ENCODE assay signal across 24 mouse cellular contexts in the genomic region with DNA sequence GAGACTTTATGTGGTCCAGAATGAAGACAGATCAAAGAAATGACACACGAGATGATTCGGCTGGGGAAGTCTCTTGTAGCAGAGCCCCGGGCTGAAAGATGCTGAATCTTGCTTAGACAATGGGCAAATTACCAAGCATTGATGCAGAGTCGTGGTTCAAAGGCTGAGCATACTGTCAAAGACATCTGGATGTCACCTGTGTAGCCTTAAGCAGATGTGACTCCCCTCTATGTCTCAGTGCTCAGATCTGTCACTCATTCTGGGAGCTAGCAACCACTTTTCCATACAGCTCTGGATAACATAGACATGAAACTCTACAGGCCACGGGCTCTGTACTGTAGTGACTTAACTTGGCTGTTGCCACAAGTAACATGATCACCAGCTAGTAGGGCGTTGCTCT.
A peak's percentile ranks its signal among the peaks of the same experiment; 100 is the strongest.
DNase-seq lines count a peak whose midpoint lies in the region; ATAC-seq and TF ChIP-seq lines count a peak whose summit lies in the region.
"Had no signal": no experiment of that assay in that cellular context is flagged by ENCODE, and none has a peak within 500 bp of the region (broad histone marks: within the 10 kb centered on the region; RNA-seq: fewer than 3 reads in every experiment).

No protein-coding gene starts in this region.

- H3K4me3 ChIP-seq in midbrain, embryonic 12.5 days: no peak overlapping the region
- H3K4me3 ChIP-seq in midbrain, embryonic 10.5 days: no peak overlapping the region
- no peak overlapping the region for H3K4me3 ChIP-seq in midbrain, embryonic 14.5 days (replicated peaks; ENCODE audit: low read depth, low read length)
- H3K4me3 ChIP-seq in midbrain, postnatal 0 days (ENCODE audit: low read depth, low read length): no peak overlapping the region
- H3K4me3 ChIP-seq: embryonic facial prominence, embryonic 15.5 days; gastrocnemius, adult 2 months; hindbrain, embryonic 10.5 days; hindbrain, embryonic 13.5 days had no signal

- 63% methylated on average over 6 of the region's 6 CpGs for WGBS in midbrain, embryonic 12.5 days
- WGBS in midbrain, embryonic 10.5 days: 77% methylated on average over 6 of the region's 6 CpGs
- WGBS in midbrain, embryonic 14.5 days: 52% methylated on average over 6 of the region's 6 CpGs
- WGBS in midbrain, postnatal 0 days: 49% methylated on average over 6 of the region's 6 CpGs

- no peaks in the 10 kb centered on the region for H3K36me3 ChIP-seq in midbrain, embryonic 12.5 days
- H3K36me3 ChIP-seq in midbrain, embryonic 10.5 days: no peaks in the 10 kb centered on the region
- peaks cover 5% of the 10 kb centered on the region; the same call in 1 of the 2 replicates for H3K36me3 ChIP-seq in midbrain, embryonic 14.5 days (ENCODE audit: control insufficient read depth, insufficient read depth, low read length)
- no peaks in the 10 kb centered on the region for H3K36me3 ChIP-seq in midbrain, postnatal 0 days (ENCODE audit: insufficient read depth, low read length)
- H3K36me3 ChIP-seq: embryonic facial prominence, embryonic 15.5 days; hindbrain, embryonic 10.5 days; hindbrain, embryonic 13.5 days had no signal

- no peak for TF ChIP-seq POLR2A in brain, embryonic 14.5 days (IDR thresholded peaks at IDR 0.05; ENCODE audit: borderline replicate concordance, extremely low read depth, insufficient read depth, insufficient read length, poor library complexity, severe bottlenecking)

- H3K27me3 ChIP-seq in midbrain, embryonic 12.5 days: no peaks in the 10 kb centered on the region
- no peaks in the 10 kb centered on the region for H3K27me3 ChIP-seq in midbrain, embryonic 10.5 days (ENCODE audit: low read depth, poor library complexity, severe bottlenecking)
- H3K27me3 ChIP-seq in midbrain, embryonic 14.5 days (ENCODE audit: control insufficient read depth, insufficient read depth, low read length): no peaks in the 10 kb centered on the region
- no peaks in the 10 kb centered on the region for H3K27me3 ChIP-seq in midbrain, postnatal 0 days (ENCODE audit: insufficient read depth, low read length)
- H3K27me3 ChIP-seq: embryonic facial prominence, embryonic 15.5 days; hindbrain, embryonic 13.5 days had no signal

- DNase-seq in midbrain, embryonic 10.5 days (ENCODE audit: low spot score): no peak
- DNase-seq in brain, embryonic 14.5 days (ENCODE audit: low read depth): peak; percentile 45
- peak; percentile 52 for DNase-seq in midbrain, embryonic 14.5 days
- no peak for DNase-seq in midbrain, postnatal 0 days (ENCODE audit: low spot score)
- DNase-seq in heart, postnatal 4 days: no peak
- DNase-seq: adrenal gland, adult 2 months; adrenal gland, postnatal 14 days; cerebellum, adult 11-12 months; cerebellum, adult 8-10 months; cerebellum, postnatal 10 days; cerebellum, postnatal 36 days; embryo, embryonic 11 days; forebrain, postnatal 0 days; gastrocnemius, adult 2 months; gastrocnemius, postnatal 14 days; heart, adult 11 months had no signal

- H3K9ac ChIP-seq in midbrain, embryonic 12.5 days (replicated peaks): no peak overlapping the region
- H3K9ac ChIP-seq in midbrain, embryonic 14.5 days (replicated peaks; ENCODE audit: low read length): no peak overlapping the region
- H3K9ac ChIP-seq in midbrain, postnatal 0 days (replicated peaks; ENCODE audit: low read length, poor library complexity, severe bottlenecking): no peak overlapping the region
- H3K9ac ChIP-seq: embryonic facial prominence, embryonic 15.5 days; forebrain, postnatal 0 days; hindbrain, embryonic 13.5 days had no signal

- no peaks in the 10 kb centered on the region for H3K9me3 ChIP-seq in midbrain, embryonic 12.5 days
- H3K9me3 ChIP-seq in midbrain, embryonic 10.5 days (replicated peaks): no peaks in the 10 kb centered on the region
- H3K9me3 ChIP-seq in midbrain, embryonic 14.5 days (ENCODE audit: control insufficient read depth, low read length): no peaks in the 10 kb centered on the region
- no peaks in the 10 kb centered on the region for H3K9me3 ChIP-seq in midbrain, postnatal 0 days (ENCODE audit: low read length)
- H3K9me3 ChIP-seq: embryonic facial prominence, embryonic 15.5 days; hindbrain, embryonic 10.5 days; hindbrain, embryonic 13.5 days had no signal

- ATAC-seq in midbrain, embryonic 12.5 days (ENCODE audit: low FRiP score, low read depth): 0 out of 2 replicates have a peak, but pooled peaks have one; percentile 23
- peak; percentile 53; the same call in 1 of the 2 replicates for ATAC-seq in midbrain, embryonic 14.5 days (ENCODE audit: low FRiP score, low TSS enrichment)
- ATAC-seq in midbrain, postnatal 0 days (ENCODE audit: low FRiP score): peak; percentile 67; the same call in 1 of the 2 replicates
- ATAC-seq: CD4-positive, CD25-positive, alpha-beta regulatory T cell, adult 4 months; forebrain, embryonic 14.5 days; forebrain, postnatal 0 days; hindbrain, embryonic 16.5 days had no signal

- no peak overlapping the region for H3K27ac ChIP-seq in midbrain, embryonic 12.5 days (replicated peaks)
- no peak overlapping the region for H3K27ac ChIP-seq in midbrain, embryonic 10.5 days (replicated peaks)
- no peak overlapping the region for H3K27ac ChIP-seq in midbrain, embryonic 14.5 days (replicated peaks; ENCODE audit: low read depth, low read length)
- H3K27ac ChIP-seq in midbrain, postnatal 0 days (ENCODE audit: low read depth, low read length): no peak overlapping the region
- H3K27ac ChIP-seq: embryonic facial prominence, embryonic 15.5 days; gastrocnemius, adult 2 months; hindbrain, embryonic 10.5 days; hindbrain, embryonic 13.5 days had no signal

- H3K4me2 ChIP-seq in midbrain, embryonic 12.5 days (replicated peaks): no peak overlapping the region
- H3K4me2 ChIP-seq in midbrain, embryonic 14.5 days (ENCODE audit: low read length): no peak overlapping the region
- no peak overlapping the region for H3K4me2 ChIP-seq in midbrain, postnatal 0 days (ENCODE audit: low read depth, low read length, poor library complexity, severe bottlenecking)
- H3K4me2 ChIP-seq: embryonic facial prominence, embryonic 15.5 days; heart, embryonic 11.5 days; hindbrain, embryonic 13.5 days had no signal

- no peaks in the 10 kb centered on the region for H3K4me1 ChIP-seq in midbrain, embryonic 12.5 days
- H3K4me1 ChIP-seq in midbrain, embryonic 10.5 days: no peaks in the 10 kb centered on the region
- 0 out of 2 replicates have a peak, but pooled peaks cover 3% of the 10 kb centered on the region for H3K4me1 ChIP-seq in midbrain, embryonic 14.5 days (ENCODE audit: control insufficient read depth, insufficient read depth, low read length)
- H3K4me1 ChIP-seq in midbrain, postnatal 0 days (ENCODE audit: insufficient read depth, low read length): no peaks in the 10 kb centered on the region
- H3K4me1 ChIP-seq: embryonic facial prominence, embryonic 15.5 days; hindbrain, embryonic 10.5 days; hindbrain, embryonic 13.5 days had no signal

- TF ChIP-seq CTCF in brain, embryonic 14.5 days (IDR thresholded peaks at IDR 0.05; ENCODE audit: borderline replicate concordance, extremely low read depth, insufficient read depth, insufficient read length): no peak
- no peak for TF ChIP-seq CTCF in midbrain, postnatal 0 days (IDR thresholded peaks at IDR 0.05)

Comparison
In these comparisons a context has a peak if more than half of its experiments do, and no peak if none do; other contexts are left out.
1. DNase-seq: peak in brain, embryonic 14.5 days (single experiment) and midbrain, embryonic 14.5 days (single experiment); none in midbrain, embryonic 10.5 days (single experiment), midbrain, postnatal 0 days (single experiment) and heart, postnatal 4 days (single experiment).
2. Peak in every context shown above with its lines, with median percentiles within 50 percentile points of each other: ATAC-seq.